In the genomic region with DNA sequence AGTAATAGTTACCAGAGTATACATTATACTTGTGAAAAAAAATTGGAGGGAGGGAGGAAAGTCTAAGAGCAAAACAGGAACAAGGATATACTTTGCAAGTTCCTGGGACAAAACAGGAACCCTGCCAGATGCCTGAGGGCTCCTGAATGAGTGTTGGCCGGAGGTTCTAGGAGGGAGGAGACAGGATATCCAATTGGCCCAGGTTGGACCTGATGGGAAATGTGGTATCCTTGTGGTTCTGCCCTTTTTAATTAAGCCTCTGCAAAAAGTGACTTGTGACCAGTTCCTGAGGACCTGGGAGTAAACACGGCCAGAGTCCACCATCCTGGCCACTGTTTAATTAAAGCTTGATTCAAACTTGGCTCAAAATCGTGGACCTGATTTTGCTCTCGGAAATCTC, we compare ENCODE assay signal across 39 mouse cellular contexts. TPM values are rescaled to one million over a fixed set of nuclear protein-coding genes. Genes with fewer than 3 reads are reported as not detected.
DNase-seq lines count a peak whose midpoint lies in the region; ATAC-seq lines count a peak whose summit lies in the region.
"Had no signal": no experiment of that assay in that cellular context is flagged by ENCODE, and none has a peak within 500 bp of the region (broad histone marks: within the 10 kb centered on the region; RNA-seq: fewer than 3 reads in every experiment).

No protein-coding gene starts in this region.

- H3K27me3 ChIP-seq in forebrain, embryonic 14.5 days (replicated peaks; ENCODE audit: control insufficient read depth, insufficient read depth, low read length): no peaks in the 10 kb centered on the region
- H3K27me3 ChIP-seq: heart, embryonic 15.5 days; intestine, embryonic 15.5 days; limb, embryonic 12.5 days; midbrain, embryonic 12.5 days; neural tube, embryonic 12.5 days had no signal

- H3K9ac ChIP-seq in forebrain, embryonic 14.5 days (ENCODE audit: low read length): no peak overlapping the region
- H3K9ac ChIP-seq: forebrain, postnatal 0 days; heart, embryonic 15.5 days; intestine, embryonic 15.5 days; limb, embryonic 12.5 days; liver, embryonic 12.5 days; liver, postnatal 0 days; midbrain, embryonic 12.5 days; neural tube, embryonic 12.5 days had no signal

- DNase-seq in heart, adult 11 months: peak; percentile 87
- DNase-seq in heart, adult 8-10 months (ENCODE audit: low spot score): no peak
- peak; percentile 35 for DNase-seq in 3134 (ENCODE audit: extremely low read depth, insufficient read length, low spot score)
- peak; percentile 75 for DNase-seq in kidney, postnatal 14 days
- DNase-seq in forebrain, embryonic 14.5 days (ENCODE audit: low spot score): no peak
- DNase-seq in urinary bladder, postnatal 4 days (ENCODE audit: low spot score in 2 of 2): no peak
- DNase-seq: adrenal gland, adult 8-10 months; B cell, adult 2 months; cerebellum, adult 8-10 months; forebrain, postnatal 0 days; layer of hippocampus, adult 9-11 months; liver, postnatal 0 days; lung, postnatal 4 days; thymus, postnatal 4 days had no signal

- H3K9me3 ChIP-seq in forebrain, embryonic 14.5 days (replicated peaks; ENCODE audit: control insufficient read depth, low read length): no peaks in the 10 kb centered on the region
- H3K9me3 ChIP-seq: heart, embryonic 10.5 days; heart, embryonic 15.5 days; intestine, embryonic 15.5 days; limb, embryonic 12.5 days; liver, embryonic 12.5 days; midbrain, embryonic 12.5 days; neural tube, embryonic 12.5 days had no signal

- ATAC-seq in granulocyte monocyte progenitor cell, adult 5-6 weeks (replicated peaks; ENCODE audit: poor library complexity, severe bottlenecking): peak; percentile 52
- no peak for ATAC-seq in forebrain, embryonic 14.5 days
- ATAC-seq: activated CD4-positive, CD25-positive, alpha-beta regulatory T cell, adult 4 months; forebrain, postnatal 0 days; hindbrain, embryonic 16.5 days; intestine, embryonic 15.5 days; liver, embryonic 12.5 days; liver, postnatal 0 days; lung, postnatal 0 days had no signal

- H3K4me2 ChIP-seq in forebrain, embryonic 14.5 days (ENCODE audit: low read length): no peak overlapping the region
- H3K4me2 ChIP-seq: heart, embryonic 15.5 days; intestine, embryonic 15.5 days; limb, embryonic 12.5 days; liver, embryonic 12.5 days; midbrain, embryonic 12.5 days; neural tube, embryonic 12.5 days had no signal

- H3K27ac ChIP-seq in forebrain, embryonic 14.5 days (ENCODE audit: low read depth, low read length): no peak overlapping the region
- H3K27ac ChIP-seq: heart, embryonic 10.5 days; heart, embryonic 15.5 days; intestine, embryonic 15.5 days; limb, embryonic 12.5 days; liver, embryonic 12.5 days; midbrain, embryonic 12.5 days; neural tube, embryonic 12.5 days had no signal

- WGBS in forebrain, embryonic 14.5 days: 89% methylated on average over 4 of the region's 4 CpGs

- H3K4me3 ChIP-seq in forebrain, embryonic 14.5 days (ENCODE audit: low read depth, low read length): no peak overlapping the region
- H3K4me3 ChIP-seq: erythroblast, embryonic 14.5 days; heart, embryonic 10.5 days; heart, embryonic 15.5 days; intestine, embryonic 15.5 days; limb, embryonic 12.5 days; liver, embryonic 12.5 days; megakaryocyte, embryonic 14.5 days; midbrain, embryonic 12.5 days; myocyte; neural tube, embryonic 12.5 days had no signal

- H3K4me1 ChIP-seq in forebrain, embryonic 14.5 days (ENCODE audit: control insufficient read depth, insufficient read depth, low read length): no peaks in the 10 kb centered on the region
- H3K4me1 ChIP-seq: intestine, embryonic 15.5 days; limb, embryonic 12.5 days; liver, embryonic 12.5 days; midbrain, embryonic 12.5 days; neural tube, embryonic 12.5 days had no signal

- no peaks in the 10 kb centered on the region for H3K36me3 ChIP-seq in forebrain, embryonic 14.5 days (ENCODE audit: control insufficient read depth, insufficient read depth, low read length)
- H3K36me3 ChIP-seq: heart, embryonic 10.5 days; heart, embryonic 15.5 days; intestine, embryonic 15.5 days; limb, embryonic 12.5 days; liver, embryonic 12.5 days; midbrain, embryonic 12.5 days; neural tube, embryonic 12.5 days had no signal

RNA-seq across cellular contexts. Expression of a gene that starts 3.7 kb away (rescaled TPM):
- not detected for total RNA-seq in heart, adult 8-10 months (2022)
- not detected in 2 replicates for total RNA-seq in granulocyte monocyte progenitor cell, adult 5-6 weeks (2014; fragmentation: Nextera tagmentation)
- total RNA-seq in granulocyte monocyte progenitor cell, adult 5-6 weeks (2017): not detected in 2 replicates
- polyA plus RNA-seq in forebrain, embryonic 14.5 days (2014; fragmentation: Nextera tagmentation; extraction: Ambion mirVana): not detected in 2 replicates
- total RNA-seq: adrenal gland, adult 8-10 months; adrenal gland, postnatal 4 days; common myeloid progenitor, adult 5-6 weeks; forebrain, postnatal 0 days; gastrocnemius, adult 8-10 months; gastrocnemius, postnatal 4 days; heart, postnatal 25 days; left cerebral cortex, postnatal 25 days; midbrain, postnatal 0 days had no signal
- polyA plus RNA-seq: activated CD4-positive, CD25-positive, alpha-beta regulatory T cell, adult 4 months; embryonic facial prominence, embryonic 14.5 days; erythroblast, embryonic 14.5 days; forebrain, embryonic 11.5 days; forebrain, postnatal 0 days; heart, embryonic 10.5 days; heart, embryonic 15.5 days; hindbrain, embryonic 11.5 days; hindbrain, embryonic 16.5 days; intestine, embryonic 15.5 days; limb, embryonic 12.5 days; liver, embryonic 12.5 days; liver, postnatal 0 days; lung, postnatal 0 days; midbrain, embryonic 12.5 days; midbrain, postnatal 0 days; myocyte; neural tube, embryonic 12.5 days; thymus, postnatal 0 days had no signal

RNA-seq across cellular contexts. Expression of a gene that starts 17.4 kb away (rescaled TPM):
- total RNA-seq in heart, adult 8-10 months (2022): 1 to 10 TPM; 7.1 to 8.0 (median 7.4) TPM
- total RNA-seq in granulocyte monocyte progenitor cell, adult 5-6 weeks (2014; fragmentation: Nextera tagmentation): not detected in 2 replicates
- not detected in 2 replicates for total RNA-seq in granulocyte monocyte progenitor cell, adult 5-6 weeks (2017)
- polyA plus RNA-seq in forebrain, embryonic 14.5 days (2014; fragmentation: Nextera tagmentation; extraction: Ambion mirVana): 0.10 TPM in 1 of 2 replicates, not detected in the other
- total RNA-seq: common myeloid progenitor, adult 5-6 weeks; forebrain, postnatal 0 days had no signal
- polyA plus RNA-seq: activated CD4-positive, CD25-positive, alpha-beta regulatory T cell, adult 4 months; erythroblast, embryonic 14.5 days; intestine, embryonic 15.5 days; liver, embryonic 12.5 days; liver, postnatal 0 days; thymus, postnatal 0 days had no signal

RNA-seq across cellular contexts. Expression of a gene that starts 18.2 kb away (rescaled TPM):
- total RNA-seq in heart, adult 8-10 months (2022): 100 to 1,000 TPM in 3 of 4 experiments, 10 to 100 TPM in 1; 87.9 to 107 (median 103) TPM
- 12.0 and 26.3 TPM in 2 replicates for total RNA-seq in granulocyte monocyte progenitor cell, adult 5-6 weeks (2014; fragmentation: Nextera tagmentation)
- 17.9 and 19.2 TPM in 2 replicates for total RNA-seq in granulocyte monocyte progenitor cell, adult 5-6 weeks (2017)
- 37.3 and 42.8 TPM in 2 replicates for polyA plus RNA-seq in forebrain, embryonic 14.5 days (2014; fragmentation: Nextera tagmentation; extraction: Ambion mirVana)

Comparison
In these comparisons a context has a peak if more than half of its experiments do, and no peak if none do; other contexts are left out.
1. DNase-seq: peak in heart, adult 11 months (single experiment), 3134 (single experiment) and kidney, postnatal 14 days (single experiment); none in heart, adult 8-10 months (single experiment), forebrain, embryonic 14.5 days (single experiment) and urinary bladder, postnatal 4 days (0 of 2).
2. RNA of a gene that starts 17.4 kb away (total RNA-seq): 7.1 to 8.0 TPM in heart, adult 8-10 months; not detected in granulocyte monocyte progenitor cell, adult 5-6 weeks; every median in the first group is over 4 times any median in the second.